Mouse (Mus musculus): ENCODE measurements around the gene Gdpd3.
A peak's percentile ranks its signal among the peaks of the same experiment; 100 is the strongest.
"Not testable (repeated sequence)": the region's sequence is repeated elsewhere in the genome, so short reads cannot be mapped to it uniquely, and the experiment has no call there.

Gene Gdpd3

GRCm38 (mm10) chr7:126766201-126766600, at the start of gene Gdpd3:
Gdpd3 (plus strand) TSS chr7:126766334.
- no peak for DNase-seq (ENCODE audit: low spot score in 2 of 2)

- DNase-seq (ENCODE audit: low spot score in 2 of 2) = no peak
Measured at GRCm38 (mm10) chr7:126717566-126717965, 48.6 kb upstream of the Gdpd3 start.

GRCm38 (mm10) chr7:126718787-126719337, 47.3 kb upstream of the Gdpd3 start:
- DNase-seq (ENCODE audit: low spot score in 2 of 2) = no peak

GRCm38 (mm10) chr7:126721635-126722034, 44.5 kb upstream of the Gdpd3 start:
- DNase-seq (ENCODE audit: low spot score in 2 of 2) = no peak

GRCm38 (mm10) chr7:126725077-126725476, 41.1 kb upstream of the Gdpd3 start:
- DNase-seq (ENCODE audit: low spot score in 2 of 2) = no peak

GRCm38 (mm10) chr7:126725667-126726066, 40.5 kb upstream of the Gdpd3 start:
- DNase-seq (ENCODE audit: low spot score in 2 of 2) = no peak

- not testable (repeated sequence) for DNase-seq (ENCODE audit: low spot score in 2 of 2)
Measured at GRCm38 (mm10) chr7:126730256-126730789, 35.8 kb upstream of the Gdpd3 start.

- DNase-seq (ENCODE audit: low spot score in 2 of 2) = no peak
Measured at GRCm38 (mm10) chr7:126736122-126736521, 30.0 kb upstream of the Gdpd3 start.

GRCm38 (mm10) chr7:126739551-126739950, 26.6 kb upstream of the Gdpd3 start:
- DNase-seq (ENCODE audit: low spot score in 2 of 2) = peak in 1 of 2 experiments; percentile 83

- DNase-seq (ENCODE audit: low spot score in 2 of 2) = no peak
Measured at GRCm38 (mm10) chr7:126740132-126740735, 25.9 kb upstream of the Gdpd3 start.

GRCm38 (mm10) chr7:126740977-126741376, 25.2 kb upstream of the Gdpd3 start:
- no peak for DNase-seq (ENCODE audit: low spot score in 2 of 2)

- no peak for DNase-seq (ENCODE audit: low spot score in 2 of 2)
Measured at GRCm38 (mm10) chr7:126741452-126741851, 24.7 kb upstream of the Gdpd3 start.

GRCm38 (mm10) chr7:126741964-126742482, 24.1 kb upstream of the Gdpd3 start:
- DNase-seq (ENCODE audit: low spot score in 2 of 2) = no peak

- DNase-seq (ENCODE audit: low spot score in 2 of 2) = no peak
Measured at GRCm38 (mm10) chr7:126746066-126746465, 20.1 kb upstream of the Gdpd3 start.

GRCm38 (mm10) chr7:126746798-126747197, 19.3 kb upstream of the Gdpd3 start:
- no peak for DNase-seq (ENCODE audit: low spot score in 2 of 2)

- no peak for DNase-seq (ENCODE audit: low spot score in 2 of 2)
Measured at GRCm38 (mm10) chr7:126748824-126749223, 17.3 kb upstream of the Gdpd3 start.

- no peak for DNase-seq (ENCODE audit: low spot score in 2 of 2)
Measured at GRCm38 (mm10) chr7:126749582-126750343, 16.4 kb upstream of the Gdpd3 start.

- DNase-seq (ENCODE audit: low spot score in 2 of 2) = peak; percentile 70 to 82
Measured at GRCm38 (mm10) chr7:126754866-126755265, 11.3 kb upstream of the Gdpd3 start.

GRCm38 (mm10) chr7:126758539-126758938, 7.6 kb upstream of the Gdpd3 start:
- no peak for DNase-seq (ENCODE audit: low spot score in 2 of 2)

- peak; percentile 76 to 87 for DNase-seq (ENCODE audit: low spot score in 2 of 2)
Measured at GRCm38 (mm10) chr7:126759050-126759671, 7.0 kb upstream of the Gdpd3 start, which contains the start of gene Mapk3. Mapk3 (plus strand) TSS chr7:126759601.

GRCm38 (mm10) chr7:126759672-126760390, 6.3 kb upstream of the Gdpd3 start:
- no peak for DNase-seq (ENCODE audit: low spot score in 2 of 2)
